Mouse (Mus musculus) bone marrow macrophage, adult 2 months (primary cell): ENCODE measurements around the gene Jarid2. TPM values are rescaled to one million over a fixed set of nuclear protein-coding genes. Genes with fewer than 3 reads are reported as not detected.

Experiments used
- H3K27ac ChIP-seq: 2 replicates; pipeline ENCODE4 v1.5.1; 2012; ENCODE audit warnings: low read depth, low read length; ENCODE audit not compliant: insufficient read depth
- H3K4me1 ChIP-seq: 2 replicates; pipeline ENCODE4 v1.6.1; 2012; ENCODE audit warnings: low read length; ENCODE audit not compliant: control insufficient read depth, insufficient read depth
- H3K4me3 ChIP-seq: 2 replicates; pipeline ENCODE4 v1.5.1; 2012; ENCODE audit warnings: mild to moderate bottlenecking, low read length, moderate library complexity; ENCODE audit not compliant: insufficient read depth
- CTCF ChIP-seq: IDR thresholded peaks from 2 replicates; pipeline ENCODE4 v1.5.1; 2012; ENCODE audit warnings: low read depth, mild to moderate bottlenecking, low read length, moderate library complexity
- POLR2A ChIP-seq: IDR thresholded peaks from 2 replicates; pipeline ENCODE4 v1.6.1; 2012; ENCODE audit warnings: mild to moderate bottlenecking, low read depth, low read length, borderline replicate concordance
- polyA plus RNA-seq: library from polyadenylated mRNA; stranded (reverse); fragments of >200 nt; gene quantifications from 2 replicates; pipeline ENCODE4 v1.2.4, GENCODE M21; 2012; ENCODE audit not compliant: missing spikeins, insufficient read depth, insufficient read length

Gene Jarid2
- polyA plus RNA-seq, 1 experiment, result 41.4 TPM

DNA sequence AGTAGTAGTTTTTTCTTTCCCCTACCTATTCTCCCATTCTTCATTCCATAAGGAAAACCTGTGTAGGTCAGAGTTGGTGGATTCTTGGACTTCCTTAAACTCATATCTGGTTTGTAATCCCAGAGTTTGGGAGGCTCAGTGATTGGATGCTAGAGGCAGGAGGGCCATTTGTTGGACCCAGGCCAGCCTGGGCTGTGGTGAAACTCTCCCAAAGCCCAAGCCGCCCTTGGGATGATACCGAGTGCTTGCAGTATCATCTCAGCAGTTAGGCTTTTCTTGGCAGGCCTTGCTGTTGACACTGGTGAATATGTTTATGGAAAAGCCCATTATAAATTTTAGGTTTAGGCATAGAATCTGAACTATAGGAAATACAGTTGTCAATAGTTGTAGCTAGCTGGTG lies 67.5 kb downstream of the Jarid2 start:
- H3K4me3 ChIP-seq, result no peak overlapping the region
- no peak overlapping the region for H3K27ac ChIP-seq
- H3K4me1 ChIP-seq, result peaks cover 28% of the 10 kb centered on the region
- TF ChIP-seq POLR2A, result no peak
- no peak for TF ChIP-seq CTCF

DNA sequence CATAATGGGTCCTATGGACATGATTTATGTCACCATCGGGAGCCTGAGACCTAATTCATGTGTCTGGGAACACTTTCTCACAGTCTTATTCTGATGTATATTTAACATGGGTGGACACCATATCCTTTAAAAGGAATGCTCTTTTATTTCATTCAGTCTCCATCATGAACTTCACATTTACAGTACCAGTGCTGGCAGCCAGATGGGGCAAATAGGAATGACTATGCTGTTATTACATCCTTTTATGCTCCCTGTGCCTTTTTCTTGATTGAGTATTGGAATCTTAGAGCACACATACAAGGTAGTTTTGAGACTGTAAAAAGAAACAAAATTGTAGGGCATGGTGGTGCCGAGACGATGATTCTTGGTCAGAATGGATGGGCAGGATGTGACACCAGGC lies 69.0 kb downstream of the Jarid2 start:
- Histone ChIP-seq H3K27ac (no peak overlapping the region), H3K4me3 (no peak overlapping the region), H3K4me1 (peaks cover 28% of the 10 kb centered on the region)
- no peak for TF ChIP-seq CTCF
- no peak for TF ChIP-seq POLR2A

DNA sequence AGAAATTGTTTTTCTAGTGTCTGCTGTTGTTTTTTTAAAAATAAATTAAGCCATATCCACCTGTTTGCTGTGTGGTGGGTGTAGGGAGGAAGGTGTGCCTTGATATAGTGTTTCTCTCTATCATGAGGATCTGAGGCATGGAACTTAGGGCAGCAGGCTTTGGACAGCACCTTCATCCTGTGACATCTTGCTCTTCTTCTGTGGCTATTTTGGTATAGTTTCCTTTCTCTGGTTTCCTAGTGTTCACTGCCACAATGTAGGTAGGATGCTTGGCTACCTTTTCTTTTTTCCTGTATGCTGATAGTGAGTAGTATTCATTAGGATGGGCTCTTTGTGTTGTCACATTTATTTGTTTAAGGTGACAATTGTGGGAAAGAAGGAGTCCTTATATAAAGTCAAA lies 69.9 kb downstream of the Jarid2 start:
- H3K4me3 ChIP-seq, result no peak overlapping the region
- peaks cover 28% of the 10 kb centered on the region for H3K4me1 ChIP-seq
- TF ChIP-seq POLR2A, result no peak
- no peak for TF ChIP-seq CTCF
- H3K27ac ChIP-seq, result no peak overlapping the region

DNA sequence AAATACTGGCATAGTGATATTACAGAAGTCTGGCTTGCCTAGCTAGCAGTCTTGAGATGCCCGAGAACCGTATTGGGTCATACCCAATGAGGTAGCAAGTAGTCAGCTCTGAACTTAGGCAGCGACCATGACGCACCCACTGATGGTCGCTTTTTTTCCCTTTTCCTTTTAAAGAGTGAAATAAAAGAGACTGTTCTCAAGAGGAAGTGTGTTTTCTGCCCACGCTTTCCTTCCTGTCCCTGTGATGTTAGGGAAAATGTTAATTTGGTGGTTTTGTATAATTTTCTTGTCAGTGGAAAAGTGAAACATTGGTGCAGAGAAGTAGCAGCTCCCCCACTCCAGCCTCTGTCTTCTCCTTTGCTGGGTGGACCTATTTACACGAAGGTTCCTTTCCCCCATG lies 70.8 kb downstream of the Jarid2 start:
- Histone ChIP-seq H3K27ac (peak overlapping the region; percentile 74), H3K4me1 (peaks cover 29% of the 10 kb centered on the region), H3K4me3 (peak overlapping the region; percentile 49)
- TF ChIP-seq CTCF, result no peak

DNA sequence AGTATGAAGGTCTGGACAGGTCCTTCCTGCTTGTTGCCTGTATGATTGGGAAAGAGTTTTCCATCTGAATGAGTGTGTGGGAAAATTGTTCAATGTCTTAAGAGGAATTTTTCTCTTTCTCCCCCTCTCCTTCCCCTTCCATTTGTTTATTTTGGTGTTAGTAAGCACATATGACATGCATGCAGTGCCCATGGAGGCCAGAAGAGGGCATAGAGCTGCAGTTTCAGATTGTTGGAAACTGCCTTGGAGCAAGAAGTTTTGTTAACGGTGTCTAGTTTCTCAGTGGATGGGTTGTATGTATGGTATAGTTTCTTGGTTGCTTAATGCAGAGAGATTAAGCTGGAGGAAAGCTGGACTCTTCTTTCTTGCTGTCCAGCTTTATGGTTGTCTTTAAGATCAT lies 75.6 kb downstream of the Jarid2 start:
- no peak overlapping the region for H3K27ac ChIP-seq
- H3K4me3 ChIP-seq, result no peak overlapping the region
- H3K4me1 ChIP-seq, result peaks cover 4% of the 10 kb centered on the region
- no peak for TF ChIP-seq CTCF
- TF ChIP-seq POLR2A, result no peak

DNA sequence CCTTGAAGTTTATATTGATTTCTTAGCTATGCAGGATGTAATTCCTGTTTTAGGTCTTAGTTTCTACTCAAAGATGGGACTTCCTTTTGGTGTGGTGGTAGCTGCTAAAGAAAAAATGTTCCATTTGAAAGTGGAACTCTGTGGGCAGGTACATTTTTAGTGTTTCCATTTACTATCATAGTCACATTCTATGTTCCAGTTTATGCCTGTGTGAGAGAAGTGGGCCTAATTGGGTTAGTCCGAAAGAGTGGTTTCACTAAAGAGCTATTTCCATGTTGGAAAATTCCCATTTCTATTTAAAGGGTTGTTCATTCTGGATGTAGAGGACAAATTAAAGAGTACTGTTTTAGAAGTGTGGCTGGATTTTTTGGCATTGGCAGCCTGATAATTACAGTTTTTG lies 79.0 kb downstream of the Jarid2 start:
- Histone ChIP-seq H3K27ac (no peak overlapping the region), H3K4me1 (peaks cover 2% of the 10 kb centered on the region), H3K4me3 (no peak overlapping the region)
- TF ChIP-seq CTCF (no peak), POLR2A (no peak)

DNA sequence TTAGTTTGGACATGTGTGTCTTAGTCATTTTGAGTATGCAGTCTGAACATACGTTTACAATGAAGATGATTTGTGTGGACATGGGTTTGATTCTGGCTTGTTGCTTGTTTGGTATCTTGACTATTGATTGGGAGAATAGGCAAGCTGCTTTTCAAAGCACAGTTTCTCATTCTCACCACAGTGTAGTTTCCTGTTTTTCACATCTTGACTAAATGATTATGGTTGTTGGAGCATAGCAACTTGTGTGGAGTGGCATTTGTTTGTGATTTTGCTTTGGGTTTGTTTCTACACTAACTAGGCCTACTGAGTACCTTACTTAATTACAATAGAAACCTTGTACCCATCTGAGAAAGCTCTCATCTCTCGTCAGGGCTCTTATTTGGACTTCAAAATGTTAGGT lies 81.7 kb downstream of the Jarid2 start:
- TF ChIP-seq CTCF (no peak), POLR2A (no peak)
- H3K4me3 ChIP-seq, result no peak overlapping the region
- no peak overlapping the region for H3K27ac ChIP-seq
- H3K4me1 ChIP-seq, result no peaks in the 10 kb centered on the region; the same call in 1 of the 2 replicates

DNA sequence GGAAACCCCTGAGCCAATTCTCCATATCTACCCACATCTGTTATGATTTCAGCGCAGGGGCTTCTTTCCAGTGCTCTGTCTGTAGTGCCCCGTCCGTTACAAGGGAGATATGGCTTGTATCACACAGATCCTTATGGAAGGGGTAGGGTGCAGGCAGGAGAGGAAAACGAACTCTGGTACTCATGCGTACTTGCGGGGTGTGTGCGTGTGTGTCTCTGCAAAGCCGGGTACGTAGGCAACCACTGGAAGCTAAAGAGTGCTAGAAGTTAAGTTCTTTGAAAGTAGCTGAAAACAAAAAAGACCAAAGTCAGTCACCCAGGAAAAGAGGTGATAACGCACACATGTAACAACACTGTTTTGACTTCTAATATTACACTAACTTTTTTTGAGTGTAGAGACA lies 82.3 kb downstream of the Jarid2 start:
- H3K4me3 ChIP-seq, result no peak overlapping the region
- TF ChIP-seq CTCF, result no peak
- TF ChIP-seq POLR2A, result no peak
- no peaks in the 10 kb centered on the region; the same call in 1 of the 2 replicates for H3K4me1 ChIP-seq
- no peak overlapping the region for H3K27ac ChIP-seq

DNA sequence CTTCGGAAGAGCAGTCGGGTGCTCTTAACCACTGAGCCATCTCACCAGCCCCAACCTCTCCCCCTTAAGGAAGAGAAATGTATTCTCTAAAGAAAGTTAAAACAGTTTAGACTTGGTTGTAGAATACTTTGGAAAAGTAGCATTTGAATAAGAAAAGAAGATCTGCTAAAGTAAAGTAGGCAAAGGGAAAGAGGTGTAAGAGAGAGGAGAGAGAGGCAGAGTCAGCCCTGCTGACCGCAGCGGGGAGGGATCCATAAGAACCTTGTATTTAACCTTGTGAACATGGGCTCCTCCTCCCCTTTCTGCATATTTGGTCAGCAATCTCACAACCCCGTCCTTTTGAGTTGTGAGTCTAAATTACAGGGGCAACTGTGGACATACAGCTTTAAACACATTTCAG lies 83.1 kb downstream of the Jarid2 start:
- TF ChIP-seq CTCF (no peak), POLR2A (no peak)
- no peaks in the 10 kb centered on the region; the same call in 1 of the 2 replicates for H3K4me1 ChIP-seq
- H3K4me3 ChIP-seq, result no peak overlapping the region
- no peak overlapping the region for H3K27ac ChIP-seq

DNA sequence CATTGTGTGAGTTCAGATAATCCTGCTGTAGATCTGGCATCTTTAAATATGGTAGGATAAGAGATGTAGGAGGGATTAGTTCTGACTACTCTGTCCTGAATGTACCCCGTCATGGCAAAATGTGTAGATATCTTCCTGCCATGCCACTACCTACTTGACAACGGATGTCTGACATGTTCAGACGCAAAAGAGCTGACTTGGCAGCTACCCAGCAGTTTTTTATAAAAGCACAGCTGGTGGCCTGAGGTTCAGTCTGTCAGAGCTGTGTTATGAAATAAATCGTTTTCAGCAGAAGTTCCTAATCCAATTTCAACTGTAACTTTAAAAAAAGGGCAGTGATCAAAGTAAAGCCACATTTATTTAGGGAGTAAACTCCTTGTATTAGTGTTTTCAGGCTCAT lies 90.1 kb downstream of the Jarid2 start:
- Histone ChIP-seq H3K27ac (no peak overlapping the region), H3K4me1 (peaks cover 15% of the 10 kb centered on the region), H3K4me3 (no peak overlapping the region)
- TF ChIP-seq POLR2A (no peak), CTCF (no peak)

DNA sequence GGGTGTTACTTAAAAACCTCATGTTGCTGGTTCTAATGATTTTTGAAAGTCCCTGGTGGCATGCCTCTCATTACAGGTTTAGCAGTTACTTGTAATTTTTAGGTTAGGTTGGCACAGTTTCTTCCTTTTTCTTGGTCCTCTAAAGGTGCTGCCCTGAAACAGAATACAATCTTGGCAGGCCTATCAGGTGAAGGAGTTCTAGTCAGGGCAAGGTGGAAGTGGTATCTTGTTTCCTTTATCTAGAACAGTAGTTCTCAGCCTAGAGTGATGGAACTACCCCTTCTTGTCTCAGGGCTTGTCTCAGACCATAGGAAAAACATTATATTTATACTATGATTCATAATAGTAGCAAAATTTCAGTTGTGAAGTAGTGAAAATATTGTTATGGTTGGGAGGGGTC lies 93.3 kb downstream of the Jarid2 start:
- H3K27ac ChIP-seq, result no peak overlapping the region
- H3K4me1 ChIP-seq, result peaks cover 15% of the 10 kb centered on the region
- H3K4me3 ChIP-seq, result no peak overlapping the region
- TF ChIP-seq POLR2A (no peak), CTCF (no peak)
